Comparison of ENCODE assay signal across 9 mouse cellular contexts in genomic region chr17:29445072-29445471, GRCm38 (mm10). TPM values are rescaled to one million over a fixed set of nuclear protein-coding genes. Genes with fewer than 3 reads are reported as not detected.
A peak's percentile ranks its signal among the peaks of the same experiment; 100 is the strongest.
DNase-seq lines count a peak whose midpoint lies in the region; ATAC-seq and TF ChIP-seq lines count a peak whose summit lies in the region.
"Had no signal": no experiment of that assay in that cellular context is flagged by ENCODE, and none has a peak within 500 bp of the region (broad histone marks: within the 10 kb centered on the region; RNA-seq: fewer than 3 reads in every experiment).

No protein-coding gene starts in this region.

- no peaks in the 10 kb centered on the region for H3K9me3 ChIP-seq in forebrain, embryonic 13.5 days (replicated peaks)
- no peaks in the 10 kb centered on the region for H3K9me3 ChIP-seq in forebrain, embryonic 16.5 days (ENCODE audit: control insufficient read depth, low read length)
- no peaks in the 10 kb centered on the region for H3K9me3 ChIP-seq in lung, postnatal 0 days (ENCODE audit: low read length)
- no peaks in the 10 kb centered on the region for H3K9me3 ChIP-seq in liver, embryonic 12.5 days (replicated peaks)
- no peaks in the 10 kb centered on the region for H3K9me3 ChIP-seq in stomach, postnatal 0 days (ENCODE audit: control insufficient read depth, low read length)

- peak overlapping the region; percentile 15; the same call in 1 of the 2 replicates for H3K27ac ChIP-seq in forebrain, embryonic 13.5 days
- H3K27ac ChIP-seq in forebrain, embryonic 16.5 days (ENCODE audit: low read length): no peak overlapping the region
- H3K27ac ChIP-seq in lung, postnatal 0 days (ENCODE audit: low read length): 0 out of 2 replicates have a peak overlapping the region, but pooled peaks have one; percentile 5
- H3K27ac ChIP-seq in liver, embryonic 12.5 days: peak overlapping the region; percentile 99
- 0 out of 2 replicates have a peak overlapping the region, but pooled peaks have one; percentile 35 for H3K27ac ChIP-seq in stomach, postnatal 0 days (replicated peaks)
- no peak overlapping the region for H3K27ac ChIP-seq in gastrocnemius, adult 2 months

- ATAC-seq in forebrain, embryonic 13.5 days: no peak
- no peak for ATAC-seq in forebrain, embryonic 16.5 days
- no peak for ATAC-seq in lung, postnatal 0 days
- ATAC-seq in liver, embryonic 12.5 days: no peak
- ATAC-seq in stomach, postnatal 0 days (ENCODE audit: low FRiP score, low TSS enrichment): peak; percentile 28; the same call in 1 of the 2 replicates

- no peaks in the 10 kb centered on the region for H3K36me3 ChIP-seq in forebrain, embryonic 13.5 days (ENCODE audit: poor library complexity, severe bottlenecking)
- no peaks in the 10 kb centered on the region for H3K36me3 ChIP-seq in forebrain, embryonic 16.5 days (ENCODE audit: control insufficient read depth, insufficient read depth)
- H3K36me3 ChIP-seq in lung, postnatal 0 days (ENCODE audit: insufficient read depth, low read length): no peaks in the 10 kb centered on the region
- H3K36me3 ChIP-seq in liver, embryonic 12.5 days: no peaks in the 10 kb centered on the region
- no peaks in the 10 kb centered on the region for H3K36me3 ChIP-seq in stomach, postnatal 0 days (ENCODE audit: control insufficient read depth, insufficient read depth, low read length)

- no peak for TF ChIP-seq EP300 in lung, postnatal 0 days (IDR thresholded peaks at IDR 0.05)
- TF ChIP-seq EP300 in stomach, postnatal 0 days (optimal IDR thresholded peaks at IDR 0.05): no peak

- H3K9ac ChIP-seq in forebrain, embryonic 13.5 days: no peak overlapping the region
- H3K9ac ChIP-seq in forebrain, embryonic 16.5 days (replicated peaks; ENCODE audit: low read depth, low read length): no peak overlapping the region
- H3K9ac ChIP-seq in lung, postnatal 0 days (replicated peaks; ENCODE audit: low read depth): no peak overlapping the region
- H3K9ac ChIP-seq in liver, embryonic 12.5 days: peak overlapping the region; percentile 85
- H3K9ac ChIP-seq in stomach, postnatal 0 days (ENCODE audit: low read length): no peak overlapping the region

- no peak overlapping the region for H3K4me2 ChIP-seq in forebrain, embryonic 13.5 days
- no peak overlapping the region for H3K4me2 ChIP-seq in forebrain, embryonic 16.5 days (ENCODE audit: low read length)
- no peak overlapping the region for H3K4me2 ChIP-seq in lung, postnatal 0 days (replicated peaks; ENCODE audit: low read depth, low read length)
- H3K4me2 ChIP-seq in liver, embryonic 12.5 days: peak overlapping the region; percentile 63
- no peak overlapping the region for H3K4me2 ChIP-seq in stomach, postnatal 0 days (replicated peaks; ENCODE audit: low read depth)

- H3K4me3 ChIP-seq in forebrain, embryonic 13.5 days: no peak overlapping the region
- H3K4me3 ChIP-seq in forebrain, embryonic 16.5 days (replicated peaks; ENCODE audit: low read length): no peak overlapping the region
- no peak overlapping the region for H3K4me3 ChIP-seq in lung, postnatal 0 days (ENCODE audit: low read depth, low read length)
- peak overlapping the region; percentile 34; the same call in 1 of the 2 replicates for H3K4me3 ChIP-seq in liver, embryonic 12.5 days
- H3K4me3 ChIP-seq in stomach, postnatal 0 days (ENCODE audit: low read depth, low read length): no peak overlapping the region
- no peak overlapping the region for H3K4me3 ChIP-seq in gastrocnemius, adult 2 months

- no peak for DNase-seq in lung, postnatal 0 days (ENCODE audit: low spot score)
- no peak for DNase-seq in lung, postnatal 14 days
- DNase-seq in stomach, postnatal 0 days (ENCODE audit: low spot score): no peak
- DNase-seq in gastrocnemius, adult 2 months: no peak
- no peak for DNase-seq in right cerebral cortex, postnatal 36 days (ENCODE audit: low spot score in 2 of 2)
- DNase-seq: adrenal gland, postnatal 10 days had no signal

- intact Hi-C loops in gastrocnemius, adult 2 months (cut with DNase I): no loop called here

- 27% methylated on average over 8 of the region's 8 CpGs for WGBS in forebrain, embryonic 13.5 days
- WGBS in forebrain, embryonic 16.5 days: 20% methylated on average over 8 of the region's 8 CpGs
- 23% methylated on average over 8 of the region's 8 CpGs for WGBS in lung, postnatal 0 days
- 13% methylated on average over 8 of the region's 8 CpGs for WGBS in liver, embryonic 12.5 days (ENCODE audit: insufficient replicate concordance)
- 19% methylated on average over 8 of the region's 8 CpGs for WGBS in stomach, postnatal 0 days

- H3K4me1 ChIP-seq in forebrain, embryonic 13.5 days: peaks cover 8% of the 10 kb centered on the region; the same call in 1 of the 2 replicates
- H3K4me1 ChIP-seq in forebrain, embryonic 16.5 days (replicated peaks; ENCODE audit: control insufficient read depth, insufficient read depth, low read length): no peaks in the 10 kb centered on the region; the same call in 1 of the 2 replicates
- peaks cover 16% of the 10 kb centered on the region; the same call in 1 of the 2 replicates for H3K4me1 ChIP-seq in lung, postnatal 0 days (ENCODE audit: insufficient read depth, low read depth, low read length)
- peaks cover 100% of the 10 kb centered on the region for H3K4me1 ChIP-seq in liver, embryonic 12.5 days
- H3K4me1 ChIP-seq in stomach, postnatal 0 days (replicated peaks; ENCODE audit: control insufficient read depth, insufficient read depth): peaks cover 4% of the 10 kb centered on the region; the same call in 1 of the 2 replicates

- no peak for TF ChIP-seq CTCF in lung, postnatal 0 days (IDR thresholded peaks at IDR 0.05)
- no peak for TF ChIP-seq CTCF in stomach, postnatal 0 days (IDR thresholded peaks at IDR 0.05; ENCODE audit: low read depth)
- TF ChIP-seq CTCF in gastrocnemius, adult 2 months (IDR thresholded peaks at IDR 0.05): no peak

- no peaks in the 10 kb centered on the region for H3K27me3 ChIP-seq in forebrain, embryonic 13.5 days
- H3K27me3 ChIP-seq in forebrain, embryonic 16.5 days (replicated peaks; ENCODE audit: control insufficient read depth, insufficient read depth, low read length): no peaks in the 10 kb centered on the region
- H3K27me3 ChIP-seq in lung, postnatal 0 days (replicated peaks; ENCODE audit: insufficient read depth, low read length): no peaks in the 10 kb centered on the region
- H3K27me3 ChIP-seq in liver, embryonic 12.5 days (replicated peaks): no peaks in the 10 kb centered on the region
- no peaks in the 10 kb centered on the region for H3K27me3 ChIP-seq in stomach, postnatal 0 days (ENCODE audit: control insufficient read depth, insufficient read depth, low read length)

RNA-seq across cellular contexts. Expression of gene Pim1, which starts 45.5 kb away (rescaled TPM):
- polyA plus RNA-seq in forebrain, embryonic 13.5 days (2015; fragmentation: Nextera tagmentation; extraction: Ambion mirVana): 21.0 and 22.0 TPM in 2 replicates
- 11.4 and 11.8 TPM in 2 replicates for polyA plus RNA-seq in forebrain, embryonic 16.5 days (2015; fragmentation: Nextera tagmentation; extraction: Ambion mirVana)
- 30.0 and 49.5 TPM in 2 replicates for polyA plus RNA-seq in lung, postnatal 0 days (2015; fragmentation: Nextera tagmentation; extraction: Ambion mirVana)
- polyA plus RNA-seq in liver, embryonic 12.5 days (2016; fragmentation: Nextera tagmentation; extraction: Ambion mirVana): 112 and 114 TPM in 2 replicates
- polyA plus RNA-seq in stomach, postnatal 0 days (2015; fragmentation: Nextera tagmentation; extraction: Ambion mirVana): 28.6 and 32.8 TPM in 2 replicates
- total RNA-seq in gastrocnemius, adult 2 months (2021): 10 to 100 TPM; 13.8 to 35.2 TPM

Comparison
In these comparisons a context has a peak if more than half of its experiments do, and no peak if none do; other contexts are left out.
1. H3K27ac ChIP-seq: peak in forebrain, embryonic 13.5 days (single experiment), lung, postnatal 0 days (single experiment), liver, embryonic 12.5 days (single experiment) and stomach, postnatal 0 days (single experiment); none in forebrain, embryonic 16.5 days (single experiment) and gastrocnemius, adult 2 months (single experiment).